Mouse (Mus musculus): Measurements from ENCODE around the gene Serpinf1. TPM values are rescaled to one million over a fixed set of nuclear protein-coding genes. Genes with fewer than 3 reads are reported as not detected.
"Not testable (repeated sequence)": the region's sequence is repeated elsewhere in the genome, so short reads cannot be mapped to it uniquely, and the experiment has no call there.

The Serpinf1 gene
- total RNA-seq, 1 experiment: 20.3 TPM

DNA sequence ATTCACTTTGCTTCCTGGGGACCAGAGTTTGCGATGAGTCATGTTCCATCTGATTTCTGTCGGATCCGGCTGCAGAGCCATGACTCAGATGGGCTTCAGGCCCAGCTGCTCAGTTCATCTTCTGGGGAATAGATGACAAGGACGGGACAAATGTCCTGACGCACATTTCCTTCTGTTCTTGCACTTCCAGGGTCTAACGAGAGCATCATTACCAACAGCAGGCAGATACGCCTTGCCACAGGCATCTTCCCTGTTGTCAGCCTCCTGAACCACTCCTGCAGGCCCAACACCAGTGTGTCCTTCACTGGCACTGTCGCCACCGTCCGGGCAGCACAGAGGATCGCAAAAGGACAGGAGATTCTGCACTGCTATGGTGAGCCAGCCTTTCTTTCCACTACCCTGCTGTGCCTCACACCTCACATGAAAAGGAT is 23.1 kb downstream of the Serpinf1 start:
- in situ Hi-C loops (cut with MboI; ENCODE audit: low sequenced_read_pairs in 2 of 2, unreplicated experiment in 2 of 2): no loop called here
- no peaks in the 10 kb centered on the region for H3K9me3 ChIP-seq (ENCODE audit: control insufficient read depth, insufficient read depth, low read depth, low read length)
- H3K9ac ChIP-seq (ENCODE audit: insufficient read depth, low read depth, low read length, poor library complexity, severe bottlenecking): peak overlapping the region; percentile 46; the same call in 1 of the 2 replicates
- TF ChIP-seq HCFC1 (IDR thresholded peaks at IDR 0.05; ENCODE audit: borderline replicate concordance, insufficient read depth, low read length) (no peak), CHD2 (IDR thresholded peaks at IDR 0.05; ENCODE audit: low read depth, low read length) (no peak), ZC3H11A (IDR thresholded peaks at IDR 0.05; ENCODE audit: borderline replicate concordance, low read depth, low read length) (no peak), MAFK (IDR thresholded peaks at IDR 0.05; ENCODE audit: insufficient read depth, low read depth, low read length) (no peak), ZNF384 (IDR thresholded peaks at IDR 0.05; ENCODE audit: low read depth, low read length) (no peak)
- peaks cover 2% of the 10 kb centered on the region for H3K36me3 ChIP-seq (ENCODE audit: control insufficient read depth, insufficient read depth, low read length, poor library complexity, severe bottlenecking)
- no peak overlapping the region for H3K27ac ChIP-seq (ENCODE audit: insufficient read depth, low read depth, low read length, poor library complexity, severe bottlenecking)
- peak overlapping the region in 1 of 2 experiments; percentile 3; a peak in 1 of 4 replicates for H3K4me3 ChIP-seq (ENCODE audit: insufficient read depth in 1 of 2, low read depth in 1 of 2, low read length in 2 of 2, poor library complexity in 1 of 2, severe bottlenecking in 1 of 2)
- DNase-seq (ENCODE audit: low read depth, low spot score): no peak
- peaks cover 0 to 5% of the 10 kb centered on the region in 2 experiments; a peak in 1 of 4 replicates for H3K4me1 ChIP-seq (ENCODE audit: control insufficient read depth in 2 of 2, insufficient read depth in 2 of 2, low read length in 2 of 2, poor library complexity in 1 of 2)

DNA sequence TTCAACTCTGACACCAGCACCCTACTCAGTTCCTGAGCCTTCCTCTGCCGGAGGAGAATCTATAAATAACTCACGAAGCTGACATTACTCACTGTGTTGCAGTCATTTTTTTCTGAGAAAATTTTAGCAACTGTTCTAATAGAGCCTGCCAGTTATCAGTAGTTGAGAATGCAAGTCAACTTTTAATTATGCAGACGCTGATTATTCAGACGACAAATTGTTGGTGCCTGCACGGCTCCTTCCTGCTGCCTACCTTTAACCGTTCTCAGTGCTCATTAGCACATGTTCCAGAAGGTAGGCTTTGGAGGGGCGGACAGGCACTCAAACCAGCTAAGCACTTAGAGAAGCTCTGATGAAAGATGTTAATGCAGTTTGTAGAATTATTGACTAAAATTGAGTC is 25.0 kb downstream of the Serpinf1 start:
- no peaks in the 10 kb centered on the region; the same call in 1 of the 2 replicates for H3K36me3 ChIP-seq (ENCODE audit: control insufficient read depth, insufficient read depth, low read length, poor library complexity, severe bottlenecking)
- no peak for DNase-seq (ENCODE audit: low read depth, low spot score)
- TF ChIP-seq ZC3H11A (IDR thresholded peaks at IDR 0.05; ENCODE audit: borderline replicate concordance, low read depth, low read length): no peak
- no peak for TF ChIP-seq MAFK (IDR thresholded peaks at IDR 0.05; ENCODE audit: insufficient read depth, low read depth, low read length)
- TF ChIP-seq ZNF384 (IDR thresholded peaks at IDR 0.05; ENCODE audit: low read depth, low read length): no peak
- TF ChIP-seq CHD2 (IDR thresholded peaks at IDR 0.05; ENCODE audit: low read depth, low read length): no peak
- no peak for TF ChIP-seq HCFC1 (IDR thresholded peaks at IDR 0.05; ENCODE audit: borderline replicate concordance, insufficient read depth, low read length)
- no peaks in the 10 kb centered on the region for H3K9me3 ChIP-seq (ENCODE audit: control insufficient read depth, insufficient read depth, low read depth, low read length)
- no peak overlapping the region for H3K4me3 ChIP-seq (ENCODE audit: insufficient read depth in 1 of 2, low read depth in 1 of 2, low read length in 2 of 2, poor library complexity in 1 of 2, severe bottlenecking in 1 of 2)
- no peak overlapping the region for H3K27ac ChIP-seq (ENCODE audit: insufficient read depth, low read depth, low read length, poor library complexity, severe bottlenecking)
- peaks cover 0 to 5% of the 10 kb centered on the region in 2 experiments; a peak in 1 of 4 replicates for H3K4me1 ChIP-seq (ENCODE audit: control insufficient read depth in 2 of 2, insufficient read depth in 2 of 2, low read length in 2 of 2, poor library complexity in 1 of 2)
- in situ Hi-C loops (cut with MboI; ENCODE audit: low sequenced_read_pairs in 2 of 2, unreplicated experiment in 2 of 2): no loop called here
- no peak overlapping the region for H3K9ac ChIP-seq (ENCODE audit: insufficient read depth, low read depth, low read length, poor library complexity, severe bottlenecking)

DNA sequence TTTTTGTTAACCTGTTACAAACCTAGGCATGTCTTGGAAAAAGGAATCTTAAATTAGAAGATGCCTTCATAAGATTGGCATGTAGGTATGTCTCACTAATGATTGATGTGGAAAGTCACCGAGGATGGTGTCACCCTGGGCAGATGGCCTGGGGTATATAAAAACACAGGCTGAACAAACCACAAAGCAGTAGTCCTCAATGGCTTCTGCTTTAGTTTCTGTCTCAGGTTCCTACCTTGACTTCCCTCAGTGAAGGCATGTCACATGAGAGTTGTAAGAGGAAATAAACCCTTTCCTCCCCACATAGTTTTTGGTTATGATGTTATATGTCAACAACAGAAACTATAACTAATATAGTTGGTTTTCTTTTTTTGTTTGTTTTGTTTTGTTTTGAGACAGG is 26.9 kb downstream of the Serpinf1 start:
- TF ChIP-seq MAFK (IDR thresholded peaks at IDR 0.05; ENCODE audit: insufficient read depth, low read depth, low read length) (no peak), HCFC1 (IDR thresholded peaks at IDR 0.05; ENCODE audit: borderline replicate concordance, insufficient read depth, low read length) (no peak), CHD2 (IDR thresholded peaks at IDR 0.05; ENCODE audit: low read depth, low read length) (no peak), ZNF384 (IDR thresholded peaks at IDR 0.05; ENCODE audit: low read depth, low read length) (no peak), ZC3H11A (IDR thresholded peaks at IDR 0.05; ENCODE audit: borderline replicate concordance, low read depth, low read length) (no peak)
- Histone ChIP-seq H3K4me1 (ENCODE audit: control insufficient read depth in 2 of 2, insufficient read depth in 2 of 2, low read length in 2 of 2, poor library complexity in 1 of 2) (peaks cover 0 to 5% of the 10 kb centered on the region in 2 experiments; a peak in 1 of 4 replicates), H3K36me3 (ENCODE audit: control insufficient read depth, insufficient read depth, low read length, poor library complexity, severe bottlenecking) (peaks cover 2% of the 10 kb centered on the region; the same call in 1 of the 2 replicates), H3K27ac (ENCODE audit: insufficient read depth, low read depth, low read length, poor library complexity, severe bottlenecking) (no peak overlapping the region), H3K4me3 (ENCODE audit: insufficient read depth in 1 of 2, low read depth in 1 of 2, low read length in 2 of 2, poor library complexity in 1 of 2, severe bottlenecking in 1 of 2) (no peak overlapping the region), H3K9me3 (ENCODE audit: control insufficient read depth, insufficient read depth, low read depth, low read length) (no peaks in the 10 kb centered on the region), H3K9ac (ENCODE audit: insufficient read depth, low read depth, low read length, poor library complexity, severe bottlenecking) (no peak overlapping the region)
- in situ Hi-C loops (cut with MboI; ENCODE audit: low sequenced_read_pairs in 2 of 2, unreplicated experiment in 2 of 2): no loop called here
- DNase-seq (ENCODE audit: low read depth, low spot score): no peak

DNA sequence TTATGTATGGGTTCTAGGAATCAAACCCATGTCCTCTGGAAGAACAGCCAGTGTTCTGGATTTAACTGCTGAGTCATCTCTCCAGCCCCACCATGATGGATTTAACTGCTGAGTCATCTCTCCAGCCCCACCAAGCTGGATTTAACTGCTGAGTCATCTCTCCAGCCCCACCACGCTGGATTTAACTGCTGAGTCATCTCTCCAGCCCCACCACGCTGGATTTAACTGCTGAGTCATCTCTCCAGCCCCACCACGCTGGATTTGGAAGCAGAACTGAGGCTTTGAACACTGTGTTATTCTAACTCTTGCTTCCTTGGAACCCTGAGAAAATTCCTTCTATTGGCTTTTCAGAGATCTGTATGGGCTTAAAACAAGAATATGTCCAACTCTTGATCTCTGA is 39.0 kb downstream of the Serpinf1 start:
- H3K27ac ChIP-seq (ENCODE audit: insufficient read depth, low read depth, low read length, poor library complexity, severe bottlenecking): peak overlapping the region; percentile 88
- H3K36me3 ChIP-seq (ENCODE audit: control insufficient read depth, insufficient read depth, low read length, poor library complexity, severe bottlenecking); H3K4me3 ChIP-seq (ENCODE audit: insufficient read depth in 1 of 2, low read depth in 1 of 2, low read length in 2 of 2, poor library complexity in 1 of 2, severe bottlenecking in 1 of 2); H3K9me3 ChIP-seq (ENCODE audit: control insufficient read depth, insufficient read depth, low read depth, low read length); H3K9ac ChIP-seq (ENCODE audit: insufficient read depth, low read depth, low read length, poor library complexity, severe bottlenecking); in situ Hi-C loops (cut with MboI; ENCODE audit: low sequenced_read_pairs in 2 of 2, unreplicated experiment in 2 of 2); H3K4me1 ChIP-seq (ENCODE audit: control insufficient read depth in 2 of 2, insufficient read depth in 2 of 2, low read length in 2 of 2, poor library complexity in 1 of 2): not testable (repeated sequence)
- TF ChIP-seq MAFK (IDR thresholded peaks at IDR 0.05; ENCODE audit: insufficient read depth, low read depth, low read length): peak; percentile 100
- DNase-seq (ENCODE audit: low read depth, low spot score): peak; percentile 20

DNA sequence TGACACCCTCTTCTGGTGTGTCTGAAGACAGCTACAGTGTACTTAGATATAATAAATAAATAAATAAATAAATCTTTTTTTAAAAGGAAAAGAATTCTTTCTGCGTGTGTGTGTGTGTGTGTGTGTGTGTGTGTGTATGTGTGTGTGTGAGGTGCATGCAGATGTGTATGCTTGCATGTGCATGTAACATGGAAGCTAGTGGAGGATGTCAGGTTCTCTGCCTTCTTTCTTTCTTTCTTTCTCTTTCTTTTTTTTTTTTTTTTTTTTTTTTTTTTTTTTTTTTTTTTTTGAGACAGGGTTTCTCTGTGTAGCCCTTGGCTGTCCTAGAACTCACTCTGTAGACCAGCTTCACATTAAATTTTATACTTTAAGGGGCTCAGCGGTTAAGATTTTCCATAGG is 43.7 kb downstream of the Serpinf1 start:
- H3K9ac ChIP-seq (ENCODE audit: insufficient read depth, low read depth, low read length, poor library complexity, severe bottlenecking); H3K4me3 ChIP-seq (ENCODE audit: insufficient read depth in 1 of 2, low read depth in 1 of 2, low read length in 2 of 2, poor library complexity in 1 of 2, severe bottlenecking in 1 of 2); in situ Hi-C loops (cut with MboI; ENCODE audit: low sequenced_read_pairs in 2 of 2, unreplicated experiment in 2 of 2); H3K9me3 ChIP-seq (ENCODE audit: control insufficient read depth, insufficient read depth, low read depth, low read length); H3K4me1 ChIP-seq (ENCODE audit: control insufficient read depth in 2 of 2, insufficient read depth in 2 of 2, low read length in 2 of 2, poor library complexity in 1 of 2); H3K27ac ChIP-seq (ENCODE audit: insufficient read depth, low read depth, low read length, poor library complexity, severe bottlenecking); DNase-seq (ENCODE audit: low read depth, low spot score); H3K36me3 ChIP-seq (ENCODE audit: control insufficient read depth, insufficient read depth, low read length, poor library complexity, severe bottlenecking): not testable (repeated sequence)
- peak; percentile 67; the same call in 1 of the 2 replicates for TF ChIP-seq ZNF384 (IDR thresholded peaks at IDR 0.05; ENCODE audit: low read depth, low read length)
